Mouse (Mus musculus) cerebellum, postnatal 14 days (tissue): ENCODE measurements around the gene Slc39a7.
A peak's percentile ranks its signal among the peaks of the same experiment; 100 is the strongest.

Experiments
- DNase-seq, 2 experiments: peaks; one replicate each; pipeline ENCODE4 v3.0.0; 2021; ENCODE audit warnings: mixed read lengths in 2 of 2

The Slc39a7 gene

GRCm38 (mm10) chr17:34031465-34032173 is at the start of gene Slc39a7, which contains the start of gene Rxrb:
TSS of gene Slc39a7 (minus strand) at chr17:34031682.
TSS of gene Rxrb (plus strand) at chr17:34031812.
- DNase-seq: peak; percentile 99

- DNase-seq: peak; percentile 39 to 54
Measured at GRCm38 (mm10) chr17:34079621-34080020, 48.1 kb upstream of the Slc39a7 start.

- DNase-seq: no peak
Measured at GRCm38 (mm10) chr17:34079002-34079401, 47.5 kb upstream of the Slc39a7 start.

GRCm38 (mm10) chr17:34078148-34078547 is 46.7 kb upstream of the Slc39a7 start:
- no peak for DNase-seq

- peak; percentile 83 to 89 for DNase-seq
Measured at GRCm38 (mm10) chr17:34077549-34077948, 46.1 kb upstream of the Slc39a7 start.

GRCm38 (mm10) chr17:34075271-34075670 is 43.8 kb upstream of the Slc39a7 start:
- peak; percentile 83 to 88 for DNase-seq

- no peak for DNase-seq
Measured at GRCm38 (mm10) chr17:34072091-34072490, 40.6 kb upstream of the Slc39a7 start.

- no peak for DNase-seq
Measured at GRCm38 (mm10) chr17:34068864-34069263, 37.4 kb upstream of the Slc39a7 start.

GRCm38 (mm10) chr17:34057224-34057623 is 25.7 kb upstream of the Slc39a7 start:
- no peak for DNase-seq

GRCm38 (mm10) chr17:34047404-34048050 is 16.0 kb upstream of the Slc39a7 start:
- DNase-seq: no peak

- DNase-seq: no peak
Measured at GRCm38 (mm10) chr17:34045941-34046340, 14.5 kb upstream of the Slc39a7 start.

- peak; percentile 34 to 59 for DNase-seq
Measured at GRCm38 (mm10) chr17:34039562-34040450, 8.3 kb upstream of the Slc39a7 start.

- peak; percentile 37 to 44 for DNase-seq
Measured at GRCm38 (mm10) chr17:34038878-34039561, 7.5 kb upstream of the Slc39a7 start, which contains the start of gene Col11a2. TSS of gene Col11a2 (plus strand) at chr17:34039437.

GRCm38 (mm10) chr17:34038440-34038839 is 7.0 kb upstream of the Slc39a7 start:
- DNase-seq: peak; percentile 53 to 62

- DNase-seq: no peak
Measured at GRCm38 (mm10) chr17:34037241-34037640, 5.8 kb upstream of the Slc39a7 start.

GRCm38 (mm10) chr17:34036647-34037046 is 5.2 kb upstream of the Slc39a7 start:
- peak; percentile 15 to 28 for DNase-seq

- peak; percentile 18 to 32 for DNase-seq
Measured at GRCm38 (mm10) chr17:34035517-34035916, 4.0 kb upstream of the Slc39a7 start.

- DNase-seq: peak; percentile 73 to 86
Measured at GRCm38 (mm10) chr17:34034064-34034463, 2.6 kb upstream of the Slc39a7 start.

GRCm38 (mm10) chr17:34033441-34033840 is 2.0 kb upstream of the Slc39a7 start:
- DNase-seq: peak; percentile 51 to 52

- peak; percentile 45 to 56 for DNase-seq
Measured at GRCm38 (mm10) chr17:34032806-34033205, 1.3 kb upstream of the Slc39a7 start.

GRCm38 (mm10) chr17:34032174-34032632 is 721 bp upstream of the Slc39a7 start:
- no peak for DNase-seq

- DNase-seq: no peak
Measured at GRCm38 (mm10) chr17:34030861-34031326, 588 bp downstream of the Slc39a7 start.
